Mouse (Mus musculus) myocyte (in vitro differentiated cells): ENCODE results near the gene Flt1.

Experiments used
- CEBPB ChIP-seq: IDR thresholded peaks from 2 replicates; pipeline ENCODE4 v1.6.1; 2011; ENCODE audit warnings: mild to moderate bottlenecking, moderate library complexity; ENCODE audit not compliant: poor library complexity, insufficient read depth, severe bottlenecking
- E2F4 ChIP-seq: IDR thresholded peaks from one replicate; pipeline ENCODE4 v1.6.1; 2011; ENCODE audit warnings: mild to moderate bottlenecking, control low read depth, moderate library complexity; ENCODE audit not compliant: insufficient read depth
- MAX ChIP-seq: IDR thresholded peaks from one replicate; pipeline ENCODE4 v1.6.1; 2011; ENCODE audit warnings: low read depth, mild to moderate bottlenecking, control low read depth
- MYOD1 ChIP-seq, 3 experiments: IDR thresholded peaks; one replicate each; pipeline ENCODE4 v1.6.1; 2011; ENCODE audit warnings: control low read depth in 2 of 3, low read depth in 2 of 3, mild to moderate bottlenecking in 2 of 3, moderate library complexity in 1 of 3; ENCODE audit not compliant: insufficient read length in 2 of 3, control insufficient read depth in 1 of 3
- MYOG ChIP-seq, 3 experiments: IDR thresholded peaks; one replicate each; pipeline ENCODE4 v1.6.1; 2011; ENCODE audit warnings: control low read depth in 2 of 3, low read depth in 2 of 3, mild to moderate bottlenecking in 2 of 3; ENCODE audit not compliant: insufficient read length in 2 of 3, control insufficient read depth in 1 of 3, insufficient read depth in 1 of 3
- POLR2A ChIP-seq: IDR thresholded peaks from one replicate; pipeline ENCODE4 v1.6.1; 2011; ENCODE audit warnings: low read depth, mild to moderate bottlenecking, control low read depth, moderate library complexity; ENCODE audit not compliant: insufficient read length
- POLR2AphosphoS2 ChIP-seq: IDR thresholded peaks from one replicate; pipeline ENCODE4 v1.6.1; 2011; ENCODE audit warnings: low read depth, control low read depth; ENCODE audit not compliant: insufficient read length
- REST ChIP-seq: IDR thresholded peaks from one replicate; pipeline ENCODE4 v1.6.1; 2011; ENCODE audit warnings: mild to moderate bottlenecking, control low read depth, moderate library complexity; ENCODE audit not compliant: insufficient read depth, insufficient read length
- TCF12 ChIP-seq: IDR thresholded peaks from one replicate; pipeline ENCODE4 v1.6.1; 2011; ENCODE audit warnings: mild to moderate bottlenecking, control low read depth; ENCODE audit not compliant: poor library complexity, insufficient read depth, severe bottlenecking
- TCF3 ChIP-seq: IDR thresholded peaks from one replicate; pipeline ENCODE4 v1.6.1; 2011; ENCODE audit warnings: low read depth, control low read depth; ENCODE audit not compliant: insufficient read length

DNA sequence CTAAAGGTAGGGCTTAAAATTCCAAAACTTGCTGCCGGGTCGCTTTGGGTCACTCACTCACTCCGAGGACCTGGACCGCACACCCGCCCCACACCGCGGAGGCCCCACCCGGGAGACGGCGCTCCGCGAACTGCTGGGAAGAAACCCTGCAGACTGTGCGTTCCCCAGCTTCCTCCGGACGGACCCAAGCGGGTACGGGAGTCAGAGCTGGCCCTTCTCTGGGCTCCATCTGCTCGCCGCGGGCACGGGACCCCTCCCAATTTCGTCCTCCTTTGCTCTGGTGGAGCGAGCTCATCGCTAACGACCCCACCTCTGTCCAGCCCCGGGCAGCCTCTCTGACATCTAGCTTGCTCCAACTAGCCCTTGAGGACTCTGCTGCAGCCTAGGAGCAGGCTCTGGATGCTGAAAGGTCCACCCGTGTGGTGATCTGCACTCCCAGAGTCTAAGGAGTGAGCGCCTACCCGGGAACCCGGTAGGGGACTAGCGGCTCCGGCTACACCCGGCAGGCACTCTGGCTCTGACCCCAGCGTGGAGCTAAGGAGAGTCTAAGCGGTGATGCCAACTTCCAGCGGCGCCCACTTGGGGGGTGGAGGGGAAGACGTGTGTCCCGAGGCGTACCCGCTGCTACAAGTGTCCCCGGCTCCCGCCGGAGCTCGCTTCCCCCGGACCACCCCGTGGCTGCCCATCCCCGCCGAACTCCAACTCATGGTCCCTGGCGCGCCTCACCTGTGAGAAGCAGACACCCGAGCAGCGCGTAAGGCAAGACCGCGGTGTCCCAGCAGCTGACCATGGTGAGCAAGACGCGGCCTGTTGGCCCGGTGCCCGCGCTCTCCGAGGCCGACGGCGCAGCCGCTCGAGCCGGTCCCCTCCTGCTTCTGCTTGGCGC, 623 bp downstream of the Flt1 start:
- TF ChIP-seq POLR2A: no peak
- no peak for TF ChIP-seq E2F4
- TF ChIP-seq POLR2AphosphoS2: no peak
- no peak for TF ChIP-seq MAX
- peak in 2 of 3 experiments; percentile 25 to 63 for TF ChIP-seq MYOD1 (IDR thresholded peaks at IDR 0.05; ENCODE audit: control insufficient read depth in 1 of 3, insufficient read length in 2 of 3, low read depth in 2 of 3)
- no peak for TF ChIP-seq TCF12
- TF ChIP-seq MYOG (IDR thresholded peaks at IDR 0.05; ENCODE audit: control insufficient read depth in 1 of 3, insufficient read depth in 1 of 3, insufficient read length in 2 of 3, low read depth in 2 of 3): peak in 2 of 3 experiments; percentile 39 to 63
- no peak for TF ChIP-seq CEBPB
- no peak for TF ChIP-seq REST
- no peak for TF ChIP-seq TCF3
